Mouse (Mus musculus) layer of hippocampus, postnatal 10 days (tissue): ENCODE results near the gene Myt1l. TPM values are rescaled to one million over a fixed set of nuclear protein-coding genes. Genes with fewer than 3 reads are reported as not detected.
A peak's percentile ranks its signal among the peaks of the same experiment; 100 is the strongest.

ENCODE experiments used
- DNase-seq, 2 experiments: peaks; one replicate each; pipeline ENCODE4 v3.0.0; 2021; ENCODE audit warnings: low spot score in 2 of 2
- long read RNA-seq: library from polyadenylated mRNA; stranded (forward); transcript quantifications from one replicate; pipeline ENCODE4 v2.0.0, GENCODE M21; 2023
- total RNA-seq, 2 experiments: library from RNA; stranded (reverse); gene quantifications; 2 replicates each; pipeline ENCODE4 v1.2.3; 2021

The Myt1l gene
- 100 to 1,000 TPM; 200 to 236 TPM for total RNA-seq
- long read RNA-seq, full-length matches to known transcripts = 6 of 75 reads
- long read RNA-seq, partial matches to known transcripts = 49 of 75 reads
- long read RNA-seq, other reads (novel, unspliced or antisense) = 20 of 75 reads

- DNase-seq = no peak
These were observed at the start of gene Myt1l for GRCm38 (mm10) chr12:29528031-29528771. TSS of gene Myt1l (plus strand) at chr12:29528384.

GRCm38 (mm10) chr12:29486424-29487035, 41.7 kb upstream of the Myt1l start:
- no peak for DNase-seq

- DNase-seq = peak; percentile 40 to 52
These were observed 1.9 kb upstream of the Myt1l start for GRCm38 (mm10) chr12:29526236-29526644.

GRCm38 (mm10) chr12:29527048-29527761, 979 bp upstream of the Myt1l start:
- DNase-seq = peak; percentile 65 to 74

- no peak for DNase-seq
These were observed 2.1 kb downstream of the Myt1l start for GRCm38 (mm10) chr12:29530241-29530725.

- DNase-seq = no peak
These were observed 2.6 kb downstream of the Myt1l start for GRCm38 (mm10) chr12:29530823-29531222.

- DNase-seq = peak; percentile 52 to 59
These were observed 5.1 kb downstream of the Myt1l start for GRCm38 (mm10) chr12:29533071-29533876.

GRCm38 (mm10) chr12:29534326-29534725, 6.1 kb downstream of the Myt1l start:
- DNase-seq = no peak

GRCm38 (mm10) chr12:29534761-29535300, 6.6 kb downstream of the Myt1l start:
- peak in 1 of 2 experiments; percentile 61 for DNase-seq

- DNase-seq = no peak
These were observed 9.7 kb downstream of the Myt1l start for GRCm38 (mm10) chr12:29537916-29538315.

GRCm38 (mm10) chr12:29538456-29538855, 10.3 kb downstream of the Myt1l start:
- DNase-seq = no peak

- no peak for DNase-seq
These were observed 10.9 kb downstream of the Myt1l start for GRCm38 (mm10) chr12:29539106-29539505.

- DNase-seq = no peak
These were observed 12.6 kb downstream of the Myt1l start for GRCm38 (mm10) chr12:29540741-29541140.

- no peak for DNase-seq
These were observed 17.9 kb downstream of the Myt1l start for GRCm38 (mm10) chr12:29546073-29546472.

GRCm38 (mm10) chr12:29547112-29547511, 18.9 kb downstream of the Myt1l start:
- no peak for DNase-seq

GRCm38 (mm10) chr12:29547755-29548154, 19.6 kb downstream of the Myt1l start:
- peak; percentile 64 to 75 for DNase-seq

GRCm38 (mm10) chr12:29553138-29553537, 25.0 kb downstream of the Myt1l start:
- no peak for DNase-seq

- no peak for DNase-seq
These were observed 27.5 kb downstream of the Myt1l start for GRCm38 (mm10) chr12:29555718-29556117.

GRCm38 (mm10) chr12:29556408-29556807, 28.2 kb downstream of the Myt1l start:
- DNase-seq = no peak

- DNase-seq = no peak
These were observed 28.7 kb downstream of the Myt1l start for GRCm38 (mm10) chr12:29556901-29557300.
